Mouse (Mus musculus) spleen, adult 18-20 months (tissue): ENCODE measurements at regions not wholly inside any gene's neighbourhood (a gene's known extent, or its start where the extent isn't known, plus 50 kb on each side); places are given as distances from the start of the nearest gene placed in this dataset.

ENCODE experiments used
- DNase-seq, 2 experiments: peaks; one replicate each; pipeline ENCODE4 v3.0.0; 2022; ENCODE audit warnings: mixed read lengths in 2 of 2

- DNase-seq: no peak
Observed at GRCm38 (mm10) chr3:60698189-60698588, 225.6 kb downstream of the Mbnl1 start.

DNA sequence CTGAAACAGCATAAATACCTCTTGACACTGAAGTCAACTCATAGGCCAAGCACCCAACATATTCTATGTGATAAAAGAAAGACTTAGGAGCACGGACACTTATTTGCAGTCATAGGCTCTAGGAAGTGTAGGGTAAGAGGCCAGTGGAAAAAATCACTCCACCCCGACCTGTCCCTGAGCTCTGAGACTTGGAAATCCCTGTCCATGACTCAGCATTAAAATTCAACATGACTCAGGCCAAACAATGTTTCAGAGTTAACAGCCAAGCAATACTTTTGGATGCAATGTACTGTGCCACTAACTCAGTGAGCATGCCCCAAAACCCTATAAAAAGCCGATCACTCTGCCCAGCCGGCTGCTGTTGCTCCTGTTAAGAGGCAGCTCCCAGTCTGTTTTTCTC lies 234.5 kb downstream of the Mbnl1 start:
- DNase-seq: no peak

GRCm38 (mm10) chr3:60712896-60713295 lies 240.3 kb downstream of the Mbnl1 start:
- no peak for DNase-seq

DNA sequence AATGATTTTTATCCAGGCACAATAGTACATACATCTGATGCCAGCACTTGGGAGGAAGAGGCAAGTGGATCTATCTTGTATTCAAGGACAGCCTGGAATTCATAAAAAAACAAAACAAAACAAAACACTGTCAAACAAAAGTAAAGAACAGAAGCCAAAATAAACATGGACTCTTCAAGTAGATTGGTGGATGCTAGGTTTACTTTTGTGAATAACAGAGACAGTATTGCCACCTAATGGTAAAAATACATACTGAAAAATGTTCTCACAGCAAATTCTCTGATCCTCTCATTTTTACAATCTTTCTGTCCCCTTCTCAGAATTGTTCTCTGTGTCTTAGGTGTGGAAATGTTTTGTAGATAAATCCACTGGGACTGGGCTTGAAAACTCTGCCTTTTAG lies 247.7 kb downstream of the Mbnl1 start:
- no peak for DNase-seq

DNA sequence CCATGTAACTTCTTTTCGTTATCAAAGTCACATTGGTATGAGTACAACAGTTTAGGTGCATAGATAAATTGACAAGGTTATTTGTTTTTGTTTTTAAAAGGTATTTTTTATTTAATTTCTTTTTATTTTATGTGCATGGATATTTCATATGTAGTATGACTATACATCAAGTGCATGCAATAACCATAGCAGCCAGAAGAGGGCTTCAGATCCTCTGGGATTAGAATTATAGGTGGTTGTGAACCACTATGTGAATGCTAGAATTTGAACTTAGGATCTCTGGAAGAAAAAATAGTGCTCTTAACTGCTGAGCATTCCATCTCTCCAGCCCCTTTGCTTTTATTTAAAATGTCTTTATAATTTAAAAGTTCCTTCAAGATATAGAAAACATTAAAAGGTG lies 258.7 kb downstream of the Mbnl1 start:
- no peak for DNase-seq

DNA sequence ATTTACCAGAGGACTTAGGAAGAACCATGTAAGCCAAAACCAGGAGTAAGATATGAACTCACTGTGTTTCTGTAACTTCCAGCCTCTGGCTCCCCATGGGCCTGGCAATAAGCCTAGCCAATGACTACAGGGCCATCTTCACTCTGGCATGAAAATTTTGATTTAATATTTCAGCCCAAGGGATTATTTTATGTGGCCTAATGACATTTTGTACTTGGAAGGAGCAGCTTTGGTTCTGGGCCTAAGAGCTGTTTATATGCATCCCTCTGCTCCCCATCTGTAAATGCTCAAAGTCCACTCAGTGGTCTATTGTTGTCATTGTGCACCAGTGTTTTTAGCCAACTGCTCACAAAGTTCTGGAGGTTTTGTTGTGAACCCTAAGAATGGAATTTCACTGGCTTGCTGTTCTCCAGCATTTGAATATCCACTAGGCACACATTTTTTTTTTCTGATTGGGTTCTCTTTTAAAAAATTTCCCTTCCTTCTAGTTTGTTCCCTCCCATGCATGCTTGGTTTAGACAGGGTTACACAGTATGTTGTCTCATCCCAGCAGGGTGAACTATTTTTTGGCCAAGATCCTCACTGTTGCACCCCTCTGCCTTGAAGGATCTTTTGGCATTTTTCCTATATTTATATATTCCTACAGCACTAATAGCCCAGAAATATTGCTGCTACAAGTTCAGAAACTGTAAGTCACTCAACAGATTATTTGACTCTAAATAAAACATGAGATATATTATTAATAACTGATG lies 261.9 kb upstream of the P2ry1 start:
- DNase-seq: no peak

DNA sequence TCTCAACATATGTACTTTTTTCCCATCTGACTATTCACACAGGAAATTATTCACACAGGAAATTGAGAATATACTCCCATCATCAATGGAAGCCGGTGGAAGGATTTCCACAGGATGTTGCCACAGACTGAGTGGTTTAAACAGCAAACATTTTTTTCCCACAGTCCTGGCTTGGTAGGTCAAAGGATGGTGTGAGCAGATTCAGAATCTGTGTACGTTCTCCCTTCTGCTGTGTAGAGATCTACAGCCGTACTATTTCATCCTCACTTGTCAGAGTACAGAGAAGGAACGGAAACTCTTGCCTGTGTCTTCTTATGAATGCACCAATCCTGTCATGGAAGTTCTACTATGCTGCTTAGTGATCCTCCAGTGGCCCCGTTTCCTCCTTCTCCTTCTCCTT lies 261.2 kb upstream of the P2ry1 start:
- no peak for DNase-seq

DNA sequence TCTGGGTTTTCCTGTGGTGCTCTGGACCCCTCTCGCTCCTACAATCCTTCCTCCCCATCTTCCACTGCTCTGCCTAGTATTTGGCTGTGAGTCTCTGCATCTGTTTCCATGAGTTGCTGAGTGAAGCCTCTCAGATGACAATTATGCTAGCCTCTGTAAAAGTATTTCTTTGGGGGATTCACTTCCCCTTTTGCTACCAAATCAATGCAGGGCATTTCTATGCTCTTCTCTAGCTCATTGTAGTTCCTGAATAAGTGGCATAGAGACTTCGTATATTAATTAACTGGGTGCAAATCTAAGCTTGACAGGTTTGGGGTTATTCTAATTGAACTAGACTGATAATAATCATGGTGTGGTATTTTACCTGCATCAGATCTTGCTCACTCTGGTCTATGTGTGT lies 260.4 kb upstream of the P2ry1 start:
- no peak for DNase-seq

DNA sequence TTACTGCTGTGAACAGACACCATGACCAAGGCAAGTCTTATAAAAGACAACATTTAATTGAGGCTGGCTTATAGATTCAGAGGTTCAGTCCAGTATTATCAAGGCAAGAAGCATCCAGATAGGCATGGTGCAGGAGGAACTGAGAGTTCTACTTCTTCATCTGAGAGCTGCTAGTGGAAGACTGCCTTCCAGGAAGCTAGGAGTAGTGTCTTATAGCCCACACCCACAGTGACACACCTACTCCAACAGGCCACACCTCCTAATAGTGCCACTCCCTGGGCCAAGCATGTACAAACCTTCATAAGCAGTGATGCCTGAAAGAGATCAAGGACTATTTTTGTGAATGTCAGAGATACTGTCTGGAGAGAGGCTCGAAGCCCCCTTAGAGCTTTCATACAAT lies 257.5 kb upstream of the P2ry1 start:
- DNase-seq: no peak

- no peak for DNase-seq
Observed at GRCm38 (mm10) chr3:60758568-60758967, 244.0 kb upstream of the P2ry1 start.

DNA sequence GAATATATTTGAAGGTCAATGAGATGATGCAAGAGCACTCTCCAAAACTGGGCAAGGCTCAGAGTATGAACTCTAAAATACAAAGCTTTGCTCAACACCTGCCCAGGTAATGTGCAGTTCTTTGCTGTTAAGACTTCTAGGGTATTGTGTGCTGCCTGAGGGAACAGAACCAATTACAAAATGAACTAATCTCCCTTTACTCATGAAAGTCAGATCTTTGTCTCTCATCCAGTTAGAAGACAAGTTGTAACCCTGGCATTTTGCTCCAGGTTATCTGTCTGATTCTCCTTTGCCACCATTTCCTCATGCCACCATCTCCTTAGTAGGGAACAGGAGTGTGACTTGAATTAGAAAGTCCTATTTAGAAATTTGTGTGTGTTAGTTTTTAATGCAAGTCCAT lies 243.5 kb upstream of the P2ry1 start:
- no peak for DNase-seq

DNA sequence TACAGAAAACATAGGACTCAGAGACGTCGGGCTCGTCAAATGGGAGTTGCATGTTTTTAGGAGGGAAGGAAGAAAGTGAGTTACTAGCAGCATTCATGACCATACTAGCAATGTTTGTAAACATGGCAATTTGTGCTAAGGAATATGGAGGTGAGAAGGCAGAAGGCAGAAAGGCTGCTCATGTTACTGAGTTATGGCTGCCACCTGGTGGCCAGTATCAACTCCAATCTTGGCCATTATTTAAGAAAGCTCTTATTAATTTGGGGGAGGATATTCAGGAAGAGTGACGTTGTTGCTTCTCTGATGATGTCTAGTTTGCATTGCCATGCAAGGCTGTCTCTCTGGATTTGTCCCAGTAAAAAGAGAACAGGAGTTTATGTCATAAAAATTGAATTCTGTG lies 239.7 kb upstream of the P2ry1 start:
- DNase-seq: peak in 1 of 2 experiments; percentile 37

- no peak for DNase-seq
Observed at GRCm38 (mm10) chr3:60765079-60765478, 237.5 kb upstream of the P2ry1 start.

- no peak for DNase-seq
Observed at GRCm38 (mm10) chr3:60768996-60769395, 233.6 kb upstream of the P2ry1 start.

GRCm38 (mm10) chr3:60771866-60772265 lies 230.7 kb upstream of the P2ry1 start:
- DNase-seq: no peak

- DNase-seq: no peak
Observed at GRCm38 (mm10) chr3:60773383-60773782, 229.2 kb upstream of the P2ry1 start.

DNA sequence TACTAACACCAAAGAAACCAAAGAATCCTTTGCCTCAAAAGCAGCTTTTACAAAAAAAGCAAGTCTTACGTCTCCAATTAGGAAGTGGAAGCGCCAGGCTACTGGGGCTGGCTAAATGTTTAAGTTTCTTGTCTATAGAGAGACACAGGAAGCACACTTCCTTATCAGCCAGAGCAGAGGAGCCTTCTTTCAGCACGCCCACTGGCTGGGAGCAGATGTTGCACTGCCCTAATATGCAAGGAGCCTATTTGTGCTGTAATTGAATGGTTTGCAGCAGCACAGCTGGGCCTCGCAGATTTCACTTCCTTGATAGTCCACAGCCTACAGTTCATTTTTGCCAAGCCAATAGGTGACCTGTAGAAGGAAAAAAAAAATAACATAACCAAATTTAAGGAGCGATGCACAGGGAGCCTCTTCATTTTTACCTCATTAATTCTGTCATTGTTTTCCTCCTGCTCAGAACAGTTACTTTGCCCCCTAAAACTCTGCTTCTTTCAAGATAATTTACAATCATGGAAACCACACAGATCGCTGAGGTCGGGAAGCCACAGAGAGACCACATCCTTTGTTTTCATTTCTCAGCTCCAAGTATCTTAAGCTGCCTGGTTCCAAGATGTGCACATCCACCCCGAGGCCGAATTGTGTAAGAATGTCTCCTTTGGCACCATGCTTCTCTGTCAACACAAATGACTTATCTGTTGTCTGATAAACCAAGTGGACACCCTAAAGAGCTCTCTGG lies 217.3 kb upstream of the P2ry1 start:
- no peak for DNase-seq

DNA sequence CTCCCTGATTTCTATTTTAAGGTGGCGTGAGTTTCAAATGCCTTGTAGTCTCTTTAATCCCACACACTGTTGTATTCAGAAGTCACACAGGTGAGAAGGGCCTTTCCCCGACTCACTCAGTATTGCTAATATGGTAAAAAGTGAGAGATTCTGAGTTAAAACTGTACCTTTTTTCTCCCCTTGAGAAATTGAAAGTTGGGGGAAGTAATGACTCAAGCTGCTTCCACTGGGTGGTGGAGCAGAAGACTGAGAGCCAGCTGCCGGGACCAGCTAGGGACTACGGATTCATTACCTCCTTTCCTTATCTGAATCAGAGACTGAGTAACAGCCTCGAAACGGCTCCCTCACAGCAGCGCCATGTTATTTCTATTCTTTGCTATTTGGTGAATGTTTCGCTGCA lies 214.6 kb upstream of the P2ry1 start:
- no peak for DNase-seq

DNA sequence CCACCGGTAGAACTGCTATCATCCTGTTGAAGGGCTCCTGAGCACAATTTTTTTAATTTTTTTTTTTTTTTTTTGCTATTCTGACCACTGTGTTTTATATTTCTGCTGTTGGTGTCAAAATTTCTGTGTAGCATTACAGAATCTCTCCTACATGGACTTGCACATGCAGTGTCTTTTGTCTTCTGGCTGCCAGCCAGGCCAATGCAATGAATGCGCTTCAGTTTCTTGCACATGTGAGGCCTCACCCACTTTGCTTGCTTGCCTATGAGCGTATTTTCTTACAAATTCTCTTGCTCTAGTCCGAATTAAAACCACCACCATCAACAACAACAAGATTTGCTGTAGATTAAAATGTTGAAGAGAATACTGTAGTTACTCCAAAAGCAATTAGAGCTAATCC lies 213.2 kb upstream of the P2ry1 start:
- DNase-seq: no peak

GRCm38 (mm10) chr3:60792166-60792565 lies 210.4 kb upstream of the P2ry1 start:
- DNase-seq: no peak

- no peak for DNase-seq
Observed at GRCm38 (mm10) chr3:60796207-60796606, 206.4 kb upstream of the P2ry1 start.

DNA sequence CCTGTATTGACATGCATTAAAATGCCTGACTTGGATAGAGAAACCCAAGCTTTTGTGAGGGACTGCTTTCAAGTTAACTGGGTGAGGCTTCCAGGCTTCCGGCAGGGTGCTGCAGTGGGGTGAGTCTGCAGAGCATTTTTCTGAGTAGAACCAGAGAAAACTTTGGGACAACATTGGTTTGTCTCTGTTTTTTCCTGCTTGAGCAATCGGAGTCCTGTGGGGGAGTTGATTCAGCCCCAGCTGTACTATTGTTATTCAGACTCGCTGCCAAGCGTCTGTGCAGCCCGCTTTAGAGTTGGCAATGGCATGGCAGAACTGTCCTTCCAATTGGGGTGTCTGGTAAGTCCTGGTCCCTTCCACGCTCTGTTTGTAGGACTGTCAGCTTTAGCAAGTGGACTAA lies 204.8 kb upstream of the P2ry1 start:
- no peak for DNase-seq

GRCm38 (mm10) chr3:60798461-60798860 lies 204.1 kb upstream of the P2ry1 start:
- DNase-seq: no peak

GRCm38 (mm10) chr3:60798862-60799261 lies 203.7 kb upstream of the P2ry1 start:
- DNase-seq: no peak
